Mouse (Mus musculus) hindbrain, embryonic 14.5 days (tissue): ENCODE data around the gene Gm10553. TPM values are rescaled to one million over a fixed set of nuclear protein-coding genes. Genes with fewer than 3 reads are reported as not detected.
"Not testable (repeated sequence)": the region's sequence is repeated elsewhere in the genome, so short reads cannot be mapped to it uniquely, and the experiment has no call there.

Experiments
- ATAC-seq: fragments of 200-750 bp; cut with Nextera tagmentation; 2 replicates; pipeline ENCODE4 v1.8.0; 2017; ENCODE audit warnings: moderate number of reproducible peaks, mild to moderate bottlenecking, moderate TSS enrichment, moderate library complexity; ENCODE audit not compliant: low FRiP score
- DNase-seq: peaks from one replicate; pipeline ENCODE4 v3.0.0-alpha.2; 2015; ENCODE audit warnings: low spot score
- H3K27ac ChIP-seq: fragments of 300-500 bp; sonication (generic); 2 replicates; pipeline ENCODE4 v1.5.1; 2014; ENCODE audit warnings: mild to moderate bottlenecking, moderate library complexity
- H3K27me3 ChIP-seq: fragments of 300-500 bp; sonication (generic); 2 replicates; pipeline ENCODE4 v1.6.1; 2014; ENCODE audit warnings: mild to moderate bottlenecking, low read length, mixed read lengths; ENCODE audit not compliant: control insufficient read depth, insufficient read depth
- H3K36me3 ChIP-seq: fragments of 300-500 bp; sonication (generic); replicated peaks from 2 replicates; pipeline ENCODE4 v1.6.1; 2014; ENCODE audit not compliant: control insufficient read depth, insufficient read depth
- H3K4me1 ChIP-seq: fragments of 300-500 bp; sonication (generic); replicated peaks from 2 replicates; pipeline ENCODE4 v1.6.1; 2014; ENCODE audit warnings: antibody characterized with exemption, low read length, mixed read lengths; ENCODE audit not compliant: control insufficient read depth, insufficient read depth
- H3K4me2 ChIP-seq: fragments of 300-500 bp; sonication (generic); replicated peaks from 2 replicates; pipeline ENCODE4 v1.6.1; 2014; ENCODE audit warnings: mild to moderate bottlenecking, moderate library complexity
- H3K4me3 ChIP-seq: fragments of 300-500 bp; sonication (generic); replicated peaks from 2 replicates; pipeline ENCODE4 v1.5.1; 2014; ENCODE audit warnings: mild to moderate bottlenecking, low read length
- H3K9ac ChIP-seq: fragments of 300-500 bp; sonication (generic); 2 replicates; pipeline ENCODE4 v1.6.1; 2014
- H3K9me3 ChIP-seq: fragments of 300-500 bp; sonication (generic); 2 replicates; pipeline ENCODE4 v1.6.1; 2016; ENCODE audit warnings: low read length; ENCODE audit not compliant: control insufficient read depth
- WGBS: fragments of 180-500 bp; shearing (Covaris S2); extraction: QIAGEN DNeasy Blood & Tissue Kit; methylation state at CpG from one replicate; pipeline ENCODE4 v1.1.7; 2014; 5-methylcytosine and 5-hydroxymethylcytosine counted together
- polyA plus RNA-seq: library from polyadenylated mRNA; unstranded; fragments of >200 nt; fragmentation: Nextera tagmentation; extraction: Ambion mirVana; gene quantifications from 2 replicates; pipeline ENCODE4 v1.2.1, GENCODE M21; 2014

Gm10553 gene
- polyA plus RNA-seq, 1 experiment from 2014 or later, result not detected

- not testable (repeated sequence) for H3K4me2 ChIP-seq, H3K36me3 ChIP-seq, H3K27me3 ChIP-seq, H3K9me3 ChIP-seq, ATAC-seq, H3K9ac ChIP-seq, H3K4me1 ChIP-seq, H3K27ac ChIP-seq, DNase-seq, H3K4me3 ChIP-seq
- whole genome bisulfite sequencing, result 86% methylated on average over 4 of the region's 4 CpGs
Measured at GRCm38 (mm10) chr1:85121841-85122240, 21.9 kb downstream of the Gm10553 start.

GRCm38 (mm10) chr1:85133671-85134070 lies 33.7 kb downstream of the Gm10553 start:
- H3K27ac ChIP-seq, H3K4me2 ChIP-seq, H3K9me3 ChIP-seq, H3K9ac ChIP-seq, DNase-seq, H3K27me3 ChIP-seq, H3K36me3 ChIP-seq, H3K4me3 ChIP-seq, ATAC-seq, H3K4me1 ChIP-seq: not testable (repeated sequence)
- WGBS, result 96% methylated on average over 21 of the region's 22 CpGs

Other genes starting within 250 kb of the Gm10553 start
- 12.0 and 12.4 TPM in 2 replicates for gene Slc16a14, start 165.0 kb upstream of the Gm10553 start, polyA plus RNA-seq
- not detected in 2 replicates for gene A530032D15Rik, start 9.7 kb downstream of the Gm10553 start, polyA plus RNA-seq
- gene C130026I21Rik, start 170.4 kb downstream of the Gm10553 start, polyA plus RNA-seq, result 0.33 and 0.35 TPM in 2 replicates